Mouse (Mus musculus) B cell, adult 62 days (primary cell): ENCODE measurements around the gene Smok3a. TPM values are rescaled to one million over a fixed set of nuclear protein-coding genes. Genes with fewer than 3 reads are reported as not detected.

Experiments used
- total RNA-seq: library from RNA; stranded (reverse); gene quantifications from 4 replicates; pipeline ENCODE4 v1.2.4, GENCODE M21; 2023

Gene Smok3a
- total RNA-seq, result not detected in 4 replicates

GRCm38 (mm10) chr5:138020961-138021479 lies at the start of gene Smok3a, which contains the start of gene Smok3b:
Gene Smok3a (plus strand): TSS chr5:138021261.
Gene Smok3b (plus strand): TSS chr5:138021429.

GRCm38 (mm10) chr5:137981300-137981699 lies 39.8 kb upstream of the Smok3a start, which contains the start of gene Azgp1:
Gene Azgp1 (plus strand): TSS chr5:137981520.

GRCm38 (mm10) chr5:138052894-138053293 lies 31.8 kb downstream of the Smok3a start, which contains the start of gene Smok3c:
Gene Smok3c (plus strand): TSS chr5:138053194.

Other genes starting within 250 kb of the Smok3a start
- gene Ppp1r35, start 242.4 kb upstream of the Smok3a start, total RNA-seq, result 19.5 to 26.0 TPM (median 22.4 TPM) in 4 replicates
- gene Mepce, start 233.6 kb upstream of the Smok3a start, total RNA-seq, result 80.8 to 118 TPM (median 101 TPM) in 4 replicates
- gene Zcwpw1, start 233.5 kb upstream of the Smok3a start, total RNA-seq, result 15.0 to 20.7 TPM (median 19.2 TPM) in 4 replicates
- 0.45 to 3.5 TPM (median 2.1 TPM) in 4 replicates for gene Pilra, start 185.0 kb upstream of the Smok3a start, total RNA-seq
- gene Pilrb1, start 163.2 kb upstream of the Smok3a start, total RNA-seq, result 1.3 to 2.3 TPM (median 1.9 TPM) in 4 replicates
- 0.81 to 2.7 TPM in 2 of 4 replicates, not detected in the others for gene Pilrb2, start 149.4 kb upstream of the Smok3a start, total RNA-seq
- gene Cyp3a13, start 99.6 kb upstream of the Smok3a start, total RNA-seq, result not detected in 4 replicates
- gene Gjc3, start 58.2 kb upstream of the Smok3a start, total RNA-seq, result not detected in 4 replicates
- not detected in 4 replicates for gene Azgp1, start 39.7 kb upstream of the Smok3a start, total RNA-seq
- not detected in 4 replicates for gene Smok3b, start 168 bp downstream of the Smok3a start, total RNA-seq
- gene Smok3c, start 31.9 kb downstream of the Smok3a start, total RNA-seq, result not detected in 4 replicates
- 16.7 to 18.6 TPM (median 17.1 TPM) in 4 replicates for gene Zkscan1, start 63.8 kb downstream of the Smok3a start, total RNA-seq
- gene Zscan21, start 95.6 kb downstream of the Smok3a start, total RNA-seq, result 7.5 to 14.3 TPM (median 10.9 TPM) in 4 replicates
- gene Zfp113, start 134.5 kb downstream of the Smok3a start, total RNA-seq, result 8.3 to 11.6 TPM (median 9.5 TPM) in 4 replicates
- 48.8 to 54.2 TPM (median 50.0 TPM) in 4 replicates for gene Cops6, start 139.8 kb downstream of the Smok3a start, total RNA-seq
- gene Ap4m1, start 150.7 kb downstream of the Smok3a start, total RNA-seq, result 33.4 to 38.4 TPM (median 35.6 TPM) in 4 replicates
- gene Mcm7, start 151.2 kb downstream of the Smok3a start, total RNA-seq, result 50.1 to 67.0 TPM (median 54.9 TPM) in 4 replicates
- 27.6 to 29.1 TPM (median 28.3 TPM) in 4 replicates for gene Taf6, start 166.2 kb downstream of the Smok3a start, total RNA-seq
- 14.6 to 16.4 TPM (median 15.4 TPM) in 4 replicates for gene Cnpy4, start 166.2 kb downstream of the Smok3a start, total RNA-seq
- 0.91 to 1.6 TPM (median 1.3 TPM) in 4 replicates for gene Mblac1, start 173.1 kb downstream of the Smok3a start, total RNA-seq
- gene Nxpe5, start 204.6 kb downstream of the Smok3a start, total RNA-seq, result not detected in 4 replicates
- 30.0 to 42.9 TPM (median 38.4 TPM) in 4 replicates for gene Lamtor4, start 234.2 kb downstream of the Smok3a start, total RNA-seq
- gene BC037034, start 242.8 kb downstream of the Smok3a start, total RNA-seq, result 47.3 to 60.1 TPM (median 49.0 TPM) in 4 replicates